Mouse (Mus musculus) midbrain, embryonic 10.5 days (tissue): ENCODE results near the gene Tmem41a. TPM values are rescaled to one million over a fixed set of nuclear protein-coding genes. Genes with fewer than 3 reads are reported as not detected.
A peak's percentile ranks its signal among the peaks of the same experiment; 100 is the strongest.
"Not testable (repeated sequence)": the region's sequence is repeated elsewhere in the genome, so short reads cannot be mapped to it uniquely, and the experiment has no call there.

Source experiments
- DNase-seq: peaks from one replicate; pipeline ENCODE4 v3.0.0-alpha.2; 2017; ENCODE audit warnings: low spot score
- H3K27ac ChIP-seq: fragments of 300-500 bp; sonication (generic); replicated peaks from 2 replicates; pipeline ENCODE4 v1.5.1; 2016; ENCODE audit warnings: mild to moderate bottlenecking
- H3K27me3 ChIP-seq: fragments of 300-500 bp; sonication (generic); 2 replicates; pipeline ENCODE4 v1.6.1; 2016; ENCODE audit warnings: low read depth, mild to moderate bottlenecking; ENCODE audit not compliant: poor library complexity, severe bottlenecking
- H3K36me3 ChIP-seq: fragments of 300-500 bp; sonication (generic); 2 replicates; pipeline ENCODE4 v1.6.1; 2016; ENCODE audit warnings: mild to moderate bottlenecking, moderate library complexity
- H3K4me1 ChIP-seq: fragments of 300-500 bp; sonication (generic); 2 replicates; pipeline ENCODE4 v1.6.1; 2016
- H3K4me3 ChIP-seq: fragments of 300-500 bp; sonication (generic); 2 replicates; pipeline ENCODE4 v1.5.1; 2016; ENCODE audit warnings: mild to moderate bottlenecking, moderate library complexity
- H3K9me3 ChIP-seq: fragments of 300-500 bp; sonication (generic); replicated peaks from 2 replicates; pipeline ENCODE4 v1.6.1; 2016; ENCODE audit warnings: mild to moderate bottlenecking
- WGBS: fragments of 180-500 bp; shearing (Covaris S2); methylation state at CpG from one replicate; pipeline ENCODE4 v1.1.7; 2016; 5-methylcytosine and 5-hydroxymethylcytosine counted together
- polyA plus RNA-seq: library from polyadenylated mRNA; unstranded; fragments of >200 nt; fragmentation: Nextera tagmentation; extraction: Ambion mirVana; gene quantifications from 2 replicates; pipeline ENCODE4 v1.2.1, GENCODE M21; 2016

Tmem41a gene
- polyA plus RNA-seq, 1 experiment from 2014 or later: 34.3 TPM

- Histone ChIP-seq H3K4me3 (no peak overlapping the region), H3K9me3 (no peaks in the 10 kb centered on the region), H3K36me3 (no peaks in the 10 kb centered on the region), H3K27ac (no peak overlapping the region), H3K4me1 (peaks cover 10% of the 10 kb centered on the region), H3K27me3 (peaks cover 7% of the 10 kb centered on the region)
- DNase-seq: no peak
- 91% methylated on average over 6 of the region's 6 CpGs for WGBS
Observed at GRCm38 (mm10) chr16:21970536-21970935, 23.2 kb upstream of the Tmem41a start.

GRCm38 (mm10) chr16:21969874-21970273 lies 22.5 kb upstream of the Tmem41a start:
- Histone ChIP-seq H3K27me3 (0 out of 2 replicates have a peak, but pooled peaks cover 3% of the 10 kb centered on the region), H3K27ac (no peak overlapping the region), H3K4me1 (peaks cover 10% of the 10 kb centered on the region), H3K4me3 (no peak overlapping the region), H3K36me3 (no peaks in the 10 kb centered on the region), H3K9me3 (no peaks in the 10 kb centered on the region)
- DNase-seq: no peak
- WGBS: 57% methylated on average over 4 of the region's 5 CpGs

GRCm38 (mm10) chr16:21965576-21965975 lies 18.2 kb upstream of the Tmem41a start:
- no peak for DNase-seq
- Histone ChIP-seq H3K27me3 (no peaks in the 10 kb centered on the region), H3K4me3 (no peak overlapping the region), H3K9me3 (no peaks in the 10 kb centered on the region), H3K27ac (no peak overlapping the region), H3K4me1 (no peaks in the 10 kb centered on the region), H3K36me3 (no peaks in the 10 kb centered on the region)
- 93% methylated on average over 3 of the region's 3 CpGs for WGBS

DNA sequence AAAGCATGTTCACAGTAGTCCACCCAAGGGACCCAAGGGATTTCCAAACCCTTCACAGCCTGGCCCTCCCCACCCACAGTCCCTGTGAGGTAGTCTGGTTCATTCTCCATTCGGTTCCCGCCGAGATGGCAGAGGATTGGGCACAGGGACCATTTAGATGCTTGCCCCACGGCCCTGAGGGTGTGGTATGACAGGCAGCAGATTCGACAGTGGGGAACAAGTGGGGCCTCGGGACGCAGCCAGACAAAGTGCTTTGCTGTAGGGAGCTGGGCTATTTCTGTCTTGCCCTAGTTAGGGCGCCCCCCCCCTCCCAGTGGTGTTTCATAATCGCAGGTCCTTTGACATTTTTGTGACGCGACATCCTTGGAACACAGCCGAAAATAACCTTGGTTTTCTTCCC lies 8.2 kb upstream of the Tmem41a start:
- Histone ChIP-seq H3K4me1 (no peaks in the 10 kb centered on the region), H3K36me3 (no peaks in the 10 kb centered on the region), H3K9me3 (no peaks in the 10 kb centered on the region), H3K27me3 (no peaks in the 10 kb centered on the region), H3K27ac (no peak overlapping the region), H3K4me3 (no peak overlapping the region)
- no peak for DNase-seq
- WGBS: 82% methylated on average over 12 of the region's 12 CpGs

- Histone ChIP-seq H3K27me3 (no peaks in the 10 kb centered on the region), H3K36me3 (peaks cover 53% of the 10 kb centered on the region), H3K9me3 (no peaks in the 10 kb centered on the region), H3K4me3 (no peak overlapping the region), H3K4me1 (no peaks in the 10 kb centered on the region), H3K27ac (no peak overlapping the region)
- WGBS: 86% methylated on average over 13 of the region's 13 CpGs
- no peak for DNase-seq
Observed at GRCm38 (mm10) chr16:21928471-21928870, 18.9 kb downstream of the Tmem41a start.

- H3K4me1 ChIP-seq: no peaks in the 10 kb centered on the region
- H3K4me3 ChIP-seq: no peak overlapping the region
- peaks cover 51% of the 10 kb centered on the region for H3K36me3 ChIP-seq
- no peak for DNase-seq
- no peak overlapping the region for H3K27ac ChIP-seq
- 78% methylated on average over 7 of the region's 7 CpGs for WGBS
- no peaks in the 10 kb centered on the region for H3K27me3 ChIP-seq
- no peaks in the 10 kb centered on the region for H3K9me3 ChIP-seq
Observed at GRCm38 (mm10) chr16:21916681-21917080, 30.7 kb downstream of the Tmem41a start.

DNA sequence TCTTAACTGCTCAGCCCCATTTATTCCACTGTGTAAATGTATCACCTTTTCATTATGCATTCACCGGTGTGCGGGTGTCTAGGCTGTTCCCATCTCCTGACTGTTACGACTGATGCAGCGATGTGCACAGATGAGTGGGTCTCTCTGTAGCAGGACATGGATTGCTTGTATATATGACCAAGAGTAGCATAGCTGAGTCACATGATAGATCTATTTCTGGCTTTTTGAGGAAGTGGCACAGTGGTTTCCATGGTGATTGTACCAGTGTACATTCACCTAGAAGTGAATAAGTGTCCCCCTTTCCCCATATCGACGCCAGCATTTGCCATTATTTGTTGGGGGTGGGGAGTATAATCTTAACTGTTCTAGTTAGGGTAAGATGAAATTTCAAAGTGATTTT lies 34.0 kb downstream of the Tmem41a start:
- Histone ChIP-seq H3K36me3 (peaks cover 58% of the 10 kb centered on the region), H3K27ac (no peak overlapping the region), H3K27me3 (no peaks in the 10 kb centered on the region), H3K4me1 (peaks cover 7% of the 10 kb centered on the region), H3K4me3 (no peak overlapping the region), H3K9me3 (no peaks in the 10 kb centered on the region; the same call in 1 of the 2 replicates)
- no peak for DNase-seq
- 95% methylated on average over 6 of the region's 6 CpGs for WGBS

GRCm38 (mm10) chr16:21908906-21909305 lies 38.4 kb downstream of the Tmem41a start:
- H3K27me3 ChIP-seq, H3K9me3 ChIP-seq, DNase-seq, H3K27ac ChIP-seq: not testable (repeated sequence)
- H3K36me3 ChIP-seq: peaks cover 53% of the 10 kb centered on the region
- WGBS: 29% methylated on average over 6 of the region's 8 CpGs
- H3K4me3 ChIP-seq: peak overlapping the region; percentile 29; the same call in 1 of the 2 replicates
- H3K4me1 ChIP-seq: peaks cover 12% of the 10 kb centered on the region

- no peak overlapping the region for H3K4me3 ChIP-seq
- no peak overlapping the region for H3K27ac ChIP-seq
- H3K27me3 ChIP-seq: no peaks in the 10 kb centered on the region
- H3K4me1 ChIP-seq: peaks cover 12% of the 10 kb centered on the region
- DNase-seq: no peak
- H3K9me3 ChIP-seq: no peaks in the 10 kb centered on the region; the same call in 1 of the 2 replicates
- WGBS: 85% methylated on average over 6 of the region's 6 CpGs
- peaks cover 47% of the 10 kb centered on the region for H3K36me3 ChIP-seq
Observed at GRCm38 (mm10) chr16:21906902-21907301, 40.5 kb downstream of the Tmem41a start.

- no peak overlapping the region for H3K27ac ChIP-seq
- H3K4me1 ChIP-seq: peaks cover 12% of the 10 kb centered on the region
- no peaks in the 10 kb centered on the region for H3K27me3 ChIP-seq
- H3K4me3 ChIP-seq: no peak overlapping the region
- no peak for DNase-seq
- H3K9me3 ChIP-seq: no peaks in the 10 kb centered on the region; the same call in 1 of the 2 replicates
- peaks cover 41% of the 10 kb centered on the region for H3K36me3 ChIP-seq
- 92% methylated on average over 7 of the region's 7 CpGs for WGBS
Observed at GRCm38 (mm10) chr16:21905996-21906395, 41.4 kb downstream of the Tmem41a start.

DNA sequence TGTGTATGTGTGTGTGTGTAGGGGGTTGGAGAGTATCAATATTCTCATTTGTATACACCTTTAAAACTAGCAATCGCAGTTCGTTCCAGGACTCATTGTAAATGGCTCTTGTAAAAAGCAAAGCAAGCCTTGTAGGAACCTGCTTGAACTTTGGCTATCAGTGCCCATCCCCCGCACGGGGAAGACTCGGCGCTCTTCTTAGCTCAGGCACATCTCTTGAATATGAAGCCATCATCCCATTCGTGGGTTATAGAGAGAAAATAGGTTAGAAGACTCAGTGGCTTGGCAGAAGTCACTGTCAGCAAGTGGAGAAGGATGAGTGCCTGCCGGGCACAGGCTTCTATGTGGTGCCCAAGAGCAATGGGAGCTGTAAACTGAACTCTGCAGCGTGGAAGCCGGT lies 42.7 kb downstream of the Tmem41a start:
- 90% methylated on average over 10 of the region's 10 CpGs for WGBS
- Histone ChIP-seq H3K4me1 (peaks cover 12% of the 10 kb centered on the region), H3K9me3 (no peaks in the 10 kb centered on the region; the same call in 1 of the 2 replicates), H3K27ac (no peak overlapping the region), H3K27me3 (no peaks in the 10 kb centered on the region), H3K4me3 (no peak overlapping the region), H3K36me3 (peaks cover 31% of the 10 kb centered on the region)
- no peak for DNase-seq

- Histone ChIP-seq H3K9me3 (no peaks in the 10 kb centered on the region), H3K4me3 (no peak overlapping the region), H3K4me1 (no peaks in the 10 kb centered on the region), H3K27ac (no peak overlapping the region), H3K27me3 (no peaks in the 10 kb centered on the region), H3K36me3 (peaks cover 15% of the 10 kb centered on the region)
- 76% methylated on average over 5 of the region's 5 CpGs for WGBS
- DNase-seq: no peak
Observed at GRCm38 (mm10) chr16:21901286-21901685, 46.1 kb downstream of the Tmem41a start.

GRCm38 (mm10) chr16:21893890-21894289 lies 53.5 kb downstream of the Tmem41a start:
- 89% methylated on average over 6 of the region's 6 CpGs for WGBS
- DNase-seq: no peak
- H3K4me3 ChIP-seq: no peak overlapping the region

DNA sequence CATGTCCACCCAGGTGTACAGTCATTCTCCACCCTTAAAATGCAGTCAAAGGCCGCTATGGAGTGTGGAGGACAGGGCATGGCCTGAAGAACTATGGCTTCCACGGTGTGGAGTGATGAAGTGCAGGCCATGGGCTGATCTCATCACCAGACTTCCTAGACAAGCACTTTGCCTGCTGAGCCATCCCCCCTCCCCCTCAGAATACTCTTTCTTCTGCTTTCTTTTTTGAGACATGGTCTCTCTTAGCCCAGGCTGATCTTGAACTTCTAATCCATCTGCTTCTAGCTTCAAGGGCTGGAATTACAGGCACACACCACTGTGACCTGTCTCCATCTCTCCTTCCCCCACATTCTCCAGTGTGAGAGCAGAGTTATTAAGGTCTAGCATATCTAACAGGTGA lies 59.8 kb downstream of the Tmem41a start:
- Histone ChIP-seq H3K27ac (no peak overlapping the region), H3K27me3 (no peaks in the 10 kb centered on the region)
- 95% methylated on average over 2 of the region's 2 CpGs for WGBS

More at GRCm38 (mm10) chr16:21893890-21894289, 53.5 kb downstream of the Tmem41a start:
- H3K27me3 ChIP-seq: no peaks in the 10 kb centered on the region
- peaks cover 11% of the 10 kb centered on the region for H3K36me3 ChIP-seq
- H3K9me3 ChIP-seq: no peaks in the 10 kb centered on the region
- H3K4me1 ChIP-seq: no peaks in the 10 kb centered on the region
- no peak overlapping the region for H3K27ac ChIP-seq

More for the DNA sequence above, 59.8 kb downstream of the Tmem41a start:
- no peak for DNase-seq
- Histone ChIP-seq H3K4me3 (no peak overlapping the region), H3K4me1 (peaks cover 3% of the 10 kb centered on the region; the same call in 1 of the 2 replicates), H3K9me3 (no peaks in the 10 kb centered on the region), H3K36me3 (peaks cover 17% of the 10 kb centered on the region)
